Mouse (Mus musculus) kidney, postnatal 10 days (tissue): ENCODE data around the gene Ifi205.
A peak's percentile ranks its signal among the peaks of the same experiment; 100 is the strongest.
"Not testable (repeated sequence)": the region's sequence is repeated elsewhere in the genome, so short reads cannot be mapped to it uniquely, and the experiment has no call there.

ENCODE experiments used
- DNase-seq: peaks from one replicate; pipeline ENCODE4 v3.0.0; 2021; ENCODE audit warnings: mixed read lengths

The Ifi205 gene

DNA sequence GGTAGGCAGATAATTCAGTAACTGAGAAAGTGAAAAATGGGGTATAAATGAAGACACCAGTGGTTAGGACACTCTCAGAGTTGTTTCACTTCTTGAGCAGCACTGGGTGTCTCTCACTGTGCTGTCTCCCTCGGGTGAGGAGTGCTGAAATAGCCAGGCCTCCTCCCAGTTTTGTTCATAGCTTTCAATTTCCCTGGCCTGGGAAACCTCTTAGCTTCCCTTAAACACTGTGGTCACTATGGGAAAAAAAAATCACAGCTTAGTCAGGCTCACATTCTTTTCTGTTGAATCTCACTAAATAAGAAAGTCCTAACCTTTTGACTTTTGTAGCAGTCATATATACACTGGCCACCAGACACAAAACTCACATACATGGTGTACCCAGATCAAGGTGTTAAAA, at the start of gene Ifi205:
Gene Ifi205, minus strand, starts transcription at position 113 of the 400 bp plus-strand sequence.
- no peak for DNase-seq

DNA sequence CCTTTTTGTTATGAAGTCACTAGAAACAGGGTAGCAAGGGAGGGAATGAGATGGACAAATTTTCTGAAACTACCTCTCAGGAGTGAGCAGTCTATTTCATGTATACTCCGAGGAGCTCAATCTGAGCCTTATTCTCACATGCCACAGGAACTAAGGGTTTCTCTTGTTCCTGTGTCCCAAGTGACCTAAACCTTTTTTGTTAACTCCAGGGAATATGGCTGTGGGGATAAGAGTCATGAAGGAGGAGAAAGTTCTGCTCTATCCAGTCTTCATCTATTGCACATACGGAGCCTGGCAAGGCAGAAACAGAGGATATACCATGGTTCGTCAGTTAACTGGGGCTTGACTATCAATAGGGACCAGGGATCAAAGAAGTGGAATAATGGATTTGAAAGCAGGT, 34.7 kb upstream of the Ifi205 start, which contains the start of gene Olfr430:
Gene Olfr430, plus strand, starts transcription at position 301 of the 400 bp plus-strand sequence.
- no peak for DNase-seq

DNA sequence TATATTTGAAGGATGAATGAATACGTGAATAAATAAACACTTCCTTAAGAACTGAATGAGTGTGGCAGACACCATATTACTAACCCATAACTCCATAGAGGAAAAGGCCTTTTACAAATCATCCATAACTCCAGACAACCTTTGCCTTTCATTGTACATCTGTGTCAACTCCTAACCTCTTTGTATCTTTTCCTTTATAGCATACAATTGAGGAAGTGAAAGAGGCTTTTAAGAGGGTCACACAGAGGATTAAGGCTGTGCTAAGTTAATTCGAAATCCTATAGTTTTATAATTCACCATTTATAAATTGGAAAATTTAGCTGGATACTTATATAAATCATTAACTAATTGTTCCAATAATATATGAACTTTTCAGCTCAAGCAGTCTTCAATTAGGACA, 23.6 kb upstream of the Ifi205 start:
- no peak for DNase-seq

DNA sequence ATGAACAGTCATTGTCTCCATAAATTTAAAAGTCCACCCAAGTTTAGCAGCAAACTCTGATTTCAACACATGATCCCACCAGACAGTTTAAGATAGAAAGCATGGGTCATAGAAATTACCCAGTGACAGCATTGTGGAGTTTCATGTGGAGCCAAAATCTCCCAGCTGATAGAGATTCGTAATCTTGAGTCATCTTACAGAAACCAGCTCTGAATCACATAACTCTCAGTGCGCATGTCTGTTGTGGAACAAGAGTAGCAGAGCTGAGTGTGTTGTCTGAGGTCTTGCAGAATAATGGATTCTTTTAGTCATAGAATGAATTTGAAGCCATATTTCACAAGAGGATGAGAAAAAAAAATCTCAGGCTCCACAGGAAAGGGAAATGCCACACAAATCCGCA, 21.4 kb upstream of the Ifi205 start:
- DNase-seq, result no peak

GRCm38 (mm10) chr1:174051931-174052536, 20.4 kb upstream of the Ifi205 start:
- DNase-seq, result no peak

DNA sequence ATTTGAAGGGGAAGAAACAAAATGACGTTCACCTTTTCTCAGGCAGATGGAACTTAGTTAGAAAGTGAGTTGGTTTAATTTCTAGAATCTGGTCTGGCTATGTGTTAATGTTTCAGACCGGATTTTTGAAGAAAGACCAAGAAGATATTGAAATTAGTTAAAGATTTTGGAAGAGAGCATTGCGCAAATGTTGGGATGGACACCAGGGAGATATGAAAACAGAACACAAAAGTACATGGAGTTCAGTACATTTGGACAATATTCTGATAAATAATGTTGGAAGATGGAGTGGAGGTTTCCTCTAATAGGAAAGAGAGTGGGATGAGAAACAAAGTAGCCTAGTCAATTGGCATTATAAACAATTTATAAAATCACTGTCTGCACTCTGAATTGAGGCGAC, 19.9 kb upstream of the Ifi205 start:
- no peak for DNase-seq

GRCm38 (mm10) chr1:174050532-174050931, 18.9 kb upstream of the Ifi205 start:
- no peak for DNase-seq

GRCm38 (mm10) chr1:174049357-174049756, 17.7 kb upstream of the Ifi205 start:
- DNase-seq, result not testable (repeated sequence)

GRCm38 (mm10) chr1:174048893-174049292, 17.3 kb upstream of the Ifi205 start, which contains the start of gene Olfr432:
TSS of gene Olfr432 (plus strand) at chr1:174049205.
- no peak for DNase-seq

DNA sequence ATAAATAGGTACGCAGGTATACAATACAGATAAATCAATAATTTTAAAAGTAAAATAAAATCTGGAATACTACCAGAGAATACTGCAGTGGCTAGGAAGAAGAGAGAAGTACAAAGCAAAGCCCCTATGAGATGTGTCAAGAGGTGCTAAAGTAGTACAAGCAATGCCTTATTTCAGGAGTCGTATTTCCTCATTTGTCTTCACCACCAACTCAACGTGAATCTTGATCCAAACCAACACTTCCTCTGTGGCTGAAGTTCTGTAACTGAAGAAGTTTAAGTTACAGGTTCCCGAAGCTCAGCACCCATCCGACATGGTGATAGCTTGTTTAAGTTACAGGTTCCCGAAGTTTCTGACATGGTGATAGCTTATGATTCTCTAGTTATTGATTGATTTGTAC, 16.6 kb upstream of the Ifi205 start:
- DNase-seq, result not testable (repeated sequence)

DNA sequence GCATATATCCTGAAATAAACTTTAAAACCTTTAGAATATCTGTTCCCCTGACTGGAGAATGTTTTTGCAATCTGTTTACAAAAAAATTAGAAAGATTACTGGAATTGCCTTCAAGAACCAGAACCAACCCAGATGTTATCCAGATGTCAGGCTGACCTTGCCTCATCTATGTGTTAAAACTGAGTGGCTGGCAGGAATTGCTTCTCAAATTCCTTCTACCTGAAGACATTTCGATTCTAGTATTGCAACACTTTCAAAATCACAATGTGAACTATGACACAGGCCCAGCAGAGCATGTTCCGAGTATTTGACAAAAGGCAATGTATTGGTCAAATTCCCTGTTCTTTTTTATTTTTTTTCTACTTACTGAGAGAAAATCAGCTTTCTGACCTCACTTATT, 12.8 kb upstream of the Ifi205 start:
- no peak for DNase-seq

DNA sequence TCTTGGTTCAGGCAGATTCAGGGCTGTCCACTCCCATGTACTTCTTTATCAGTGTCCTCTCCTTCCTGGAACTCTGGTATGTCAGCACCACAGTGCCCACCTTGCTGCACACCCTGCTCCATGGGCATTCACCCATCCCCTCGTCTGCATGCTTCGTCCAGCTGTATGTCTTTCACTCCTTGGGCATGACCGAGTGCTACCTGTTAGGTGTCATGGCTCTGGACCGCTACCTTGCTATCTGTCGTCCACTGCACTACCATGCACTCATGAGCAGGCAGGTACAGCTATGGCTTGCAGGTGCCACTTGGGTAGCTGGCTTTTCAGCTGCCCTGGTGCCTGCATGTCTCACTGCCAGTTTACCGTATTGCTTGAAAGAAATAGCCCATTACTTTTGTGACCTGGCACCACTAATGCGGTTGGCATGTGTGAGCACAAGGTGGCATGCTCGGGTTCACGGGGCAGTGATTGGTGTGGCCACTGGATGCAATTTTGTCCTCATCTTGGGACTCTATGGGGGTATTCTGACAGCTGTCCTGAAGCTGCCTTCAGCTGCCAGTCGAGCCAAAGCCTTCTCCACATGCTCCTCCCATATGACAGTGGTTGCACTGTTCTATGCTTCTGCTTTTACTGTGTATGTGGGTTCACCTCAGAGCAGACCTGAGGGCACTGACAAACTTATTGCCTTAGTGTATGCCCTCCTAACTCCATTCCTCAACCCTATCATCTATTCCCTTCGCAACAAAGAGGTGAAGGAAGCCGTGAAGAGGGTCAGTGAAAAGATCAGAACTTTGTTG, 10.7 kb upstream of the Ifi205 start:
- DNase-seq, result not testable (repeated sequence)

- DNase-seq, result peak; percentile 89
Observed at GRCm38 (mm10) chr1:174040523-174041177, 9.0 kb upstream of the Ifi205 start, which contains the start of gene Olfr433. TSS of gene Olfr433 (plus strand) at chr1:174040705.

GRCm38 (mm10) chr1:174038480-174038879, 6.9 kb upstream of the Ifi205 start:
- no peak for DNase-seq

DNA sequence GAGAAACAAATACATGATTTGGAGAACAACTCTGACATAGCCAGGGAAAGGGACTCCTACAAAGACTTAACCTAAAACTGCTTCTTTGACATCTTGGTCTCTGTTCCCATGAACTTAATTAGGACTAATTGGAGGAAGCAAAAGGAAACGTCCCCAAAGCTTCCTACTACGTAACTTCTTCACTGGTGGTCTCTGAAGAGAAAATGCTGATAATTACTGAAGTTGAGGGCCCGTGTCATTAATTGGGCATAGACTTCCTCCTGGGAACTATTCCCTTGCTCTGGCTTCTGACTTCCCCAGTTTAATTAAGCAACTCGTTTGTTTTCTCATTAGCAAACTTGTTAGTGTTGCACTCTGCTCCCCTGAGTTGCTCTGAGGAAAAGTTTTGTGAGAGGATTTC, 4.2 kb upstream of the Ifi205 start:
- DNase-seq, result no peak

GRCm38 (mm10) chr1:174007050-174007449, 24.6 kb downstream of the Ifi205 start:
- DNase-seq, result not testable (repeated sequence)

GRCm38 (mm10) chr1:174004352-174005109, 27.1 kb downstream of the Ifi205 start:
- not testable (repeated sequence) for DNase-seq

GRCm38 (mm10) chr1:173995003-173995402, 36.6 kb downstream of the Ifi205 start:
- DNase-seq, result no peak

DNA sequence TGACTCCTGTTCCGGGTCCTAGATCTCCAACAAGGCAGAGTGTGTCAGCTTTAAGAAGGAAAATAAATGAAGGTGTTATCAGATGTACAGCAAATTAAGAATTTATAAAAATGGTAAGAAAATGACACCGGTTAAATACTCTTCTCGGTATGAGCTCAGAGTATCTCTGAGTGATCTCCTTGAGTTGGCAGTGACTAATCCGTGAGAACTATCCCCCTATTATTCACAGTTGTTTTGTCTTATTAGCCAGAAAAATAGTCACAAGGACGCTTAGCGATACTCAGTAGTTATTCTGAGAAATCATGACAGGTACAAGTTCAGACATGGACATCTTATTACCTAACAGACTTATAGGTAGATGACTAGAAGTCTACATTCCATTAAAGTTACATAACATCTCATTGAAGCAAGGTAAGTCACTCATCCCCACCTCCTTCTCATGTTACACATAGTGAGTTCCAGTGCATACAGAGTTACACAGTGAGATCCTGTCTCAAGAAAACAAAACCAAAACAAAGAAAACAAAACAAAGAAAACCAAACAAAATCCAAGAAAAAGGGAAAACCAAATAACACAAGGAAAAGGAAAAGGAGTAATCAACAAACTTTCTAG, 48.8 kb downstream of the Ifi205 start, which contains the start of gene Ifi202b:
Gene Ifi202b, minus strand, starts transcription at position 51 of the 612 bp plus-strand sequence.
- not testable (repeated sequence) for DNase-seq

DNA sequence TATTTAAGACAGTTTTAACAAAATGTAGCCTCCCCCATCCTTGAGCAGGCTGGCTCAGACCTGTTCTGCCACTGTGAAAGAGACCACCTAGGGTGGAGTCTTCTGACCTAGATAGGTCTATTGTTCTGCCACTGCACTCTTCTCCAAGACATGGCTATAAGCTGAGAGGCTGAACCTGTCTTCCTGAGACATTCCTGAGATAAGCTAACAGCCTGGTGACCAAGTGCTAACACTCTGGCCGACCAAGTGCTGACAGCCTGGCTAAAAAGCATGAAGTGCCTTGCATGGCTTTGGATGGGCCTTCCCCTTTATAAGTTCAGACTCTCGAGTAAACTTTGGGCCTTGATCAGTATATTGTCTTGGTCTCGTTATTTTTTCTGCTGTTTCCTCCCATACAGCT, 50.6 kb downstream of the Ifi205 start:
- DNase-seq, result not testable (repeated sequence)

DNA sequence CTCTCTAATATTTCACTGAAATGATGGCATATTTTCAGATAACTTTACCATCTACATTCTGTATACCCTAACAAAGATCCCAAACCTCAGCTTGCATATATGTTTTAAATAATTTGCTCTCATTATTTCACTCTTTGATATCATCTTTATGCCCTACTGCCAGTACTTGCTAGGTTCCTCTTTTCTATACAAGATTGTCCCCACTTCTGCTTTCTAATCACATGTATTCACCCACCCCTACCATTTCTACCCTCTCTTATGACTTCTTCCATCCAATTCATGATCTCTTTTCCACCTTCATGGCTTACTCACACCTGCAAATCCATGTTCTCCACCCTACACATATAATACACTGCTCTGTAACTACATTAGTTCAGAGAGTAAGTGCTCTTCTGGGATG, 54.0 kb downstream of the Ifi205 start:
- DNase-seq, result no peak

GRCm38 (mm10) chr1:173973111-173973510, 58.5 kb downstream of the Ifi205 start:
- no peak for DNase-seq
